Mouse (Mus musculus): ENCODE data around the gene Btrc. TPM values are rescaled to one million over a fixed set of nuclear protein-coding genes. Genes with fewer than 3 reads are reported as not detected.

The Btrc gene
- polyA plus RNA-seq, 1 experiment from 2014 or later = 43.5 TPM

DNA sequence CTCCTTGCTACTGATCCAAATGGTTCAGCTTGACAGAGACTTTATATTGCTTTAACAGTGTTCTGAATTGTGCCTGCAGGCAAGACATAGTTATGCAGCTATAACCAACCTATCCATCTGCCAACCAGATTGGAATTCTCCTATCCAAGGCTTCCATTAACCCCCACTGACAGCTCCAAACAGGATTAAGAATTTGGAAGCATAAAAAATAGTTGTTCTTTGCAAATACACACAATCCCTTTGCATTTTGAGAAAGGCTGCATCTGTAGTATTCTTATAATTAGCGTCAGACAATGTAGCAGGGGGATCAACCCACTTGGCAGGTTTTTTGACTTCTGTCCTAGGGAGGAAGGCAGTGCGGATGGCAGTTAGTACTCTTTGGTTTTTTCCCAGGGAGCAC, 83.7 kb downstream of the Btrc start:
- TF ChIP-seq CTCF (IDR thresholded peaks at IDR 0.05; ENCODE audit: low read depth) = no peak
- ATAC-seq (ENCODE audit: insufficient read depth) (no peak), DNase-seq (no peak)
- no peaks in the 10 kb centered on the region for H3K36me3 ChIP-seq (ENCODE audit: insufficient read depth)
- WGBS = 70% methylated on average over 2 of the region's 2 CpGs
- H3K27me3 ChIP-seq (ENCODE audit: insufficient read depth, low read length) = no peaks in the 10 kb centered on the region
- H3K4me3 ChIP-seq (ENCODE audit: low read depth, low read length) = no peak overlapping the region
- no peak overlapping the region for H3K4me2 ChIP-seq
- H3K9ac ChIP-seq = no peak overlapping the region
- no peaks in the 10 kb centered on the region for H3K9me3 ChIP-seq (ENCODE audit: low read depth, low read length)
- no peak overlapping the region for H3K27ac ChIP-seq (ENCODE audit: low read depth)
- H3K4me1 ChIP-seq (ENCODE audit: insufficient read depth) = no peaks in the 10 kb centered on the region

DNA sequence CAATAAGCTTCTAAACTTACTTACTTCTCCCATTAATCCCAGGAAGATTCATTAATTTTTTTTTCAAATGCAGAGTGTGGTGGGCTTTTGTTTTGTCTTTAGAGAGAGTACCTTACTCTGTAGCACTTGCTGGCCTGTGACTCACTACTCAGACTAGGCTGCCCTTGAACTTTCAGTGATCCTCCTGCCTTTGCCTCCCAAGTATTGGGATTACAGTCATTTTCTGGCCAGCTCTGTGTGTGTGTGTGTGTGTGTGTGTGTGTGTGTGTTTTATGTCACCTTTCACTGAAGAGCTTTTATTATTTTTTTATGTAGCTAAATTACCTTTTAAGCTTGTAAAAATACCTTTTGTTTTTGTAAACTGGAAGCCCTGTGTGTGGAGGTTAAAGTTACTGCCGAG, 84.4 kb downstream of the Btrc start:
- no peak for DNase-seq
- no peak for TF ChIP-seq CTCF (IDR thresholded peaks at IDR 0.05; ENCODE audit: low read depth)
- Histone ChIP-seq H3K27me3 (ENCODE audit: insufficient read depth, low read length) (no peaks in the 10 kb centered on the region), H3K4me3 (ENCODE audit: low read depth, low read length) (no peak overlapping the region), H3K4me1 (ENCODE audit: insufficient read depth) (no peaks in the 10 kb centered on the region), H3K27ac (ENCODE audit: low read depth) (no peak overlapping the region), H3K9me3 (ENCODE audit: low read depth, low read length) (no peaks in the 10 kb centered on the region), H3K36me3 (ENCODE audit: insufficient read depth) (no peaks in the 10 kb centered on the region), H3K4me2 (no peak overlapping the region), H3K9ac (no peak overlapping the region)
- ATAC-seq (ENCODE audit: insufficient read depth) = no peak
- WGBS = 89% methylated on average over 1 of the region's 1 CpGs

DNA sequence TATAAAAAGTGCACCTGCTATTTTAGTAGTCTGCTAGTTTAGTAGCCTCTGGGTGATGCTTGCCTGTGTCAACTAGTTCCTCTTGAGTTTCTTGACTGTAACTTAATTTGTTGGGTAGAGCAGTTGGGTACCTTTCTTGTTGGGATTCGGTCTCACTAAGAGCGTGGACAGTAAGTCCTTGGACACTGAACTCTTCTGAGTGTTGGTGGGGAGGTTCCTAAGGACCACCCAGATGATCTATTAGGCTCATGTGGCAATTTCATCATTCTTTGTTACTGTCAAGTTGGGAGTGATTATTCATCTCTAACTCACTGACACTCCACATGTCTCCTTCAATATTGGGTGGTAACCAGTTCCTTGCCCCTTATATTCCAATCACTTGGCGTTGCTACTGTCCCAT, 90.9 kb downstream of the Btrc start:
- no peak for TF ChIP-seq CTCF (IDR thresholded peaks at IDR 0.05; ENCODE audit: low read depth)
- Histone ChIP-seq H3K27me3 (ENCODE audit: insufficient read depth, low read length) (no peaks in the 10 kb centered on the region), H3K4me2 (no peak overlapping the region), H3K4me3 (ENCODE audit: low read depth, low read length) (no peak overlapping the region), H3K4me1 (ENCODE audit: insufficient read depth) (no peaks in the 10 kb centered on the region), H3K36me3 (ENCODE audit: insufficient read depth) (peaks cover 3% of the 10 kb centered on the region; the same call in 1 of the 2 replicates), H3K9ac (no peak overlapping the region), H3K27ac (ENCODE audit: low read depth) (no peak overlapping the region), H3K9me3 (ENCODE audit: low read depth, low read length) (no peaks in the 10 kb centered on the region)
- ATAC-seq (ENCODE audit: insufficient read depth) = no peak
- WGBS = 93% methylated on average over 3 of the region's 3 CpGs
- no peak for DNase-seq

DNA sequence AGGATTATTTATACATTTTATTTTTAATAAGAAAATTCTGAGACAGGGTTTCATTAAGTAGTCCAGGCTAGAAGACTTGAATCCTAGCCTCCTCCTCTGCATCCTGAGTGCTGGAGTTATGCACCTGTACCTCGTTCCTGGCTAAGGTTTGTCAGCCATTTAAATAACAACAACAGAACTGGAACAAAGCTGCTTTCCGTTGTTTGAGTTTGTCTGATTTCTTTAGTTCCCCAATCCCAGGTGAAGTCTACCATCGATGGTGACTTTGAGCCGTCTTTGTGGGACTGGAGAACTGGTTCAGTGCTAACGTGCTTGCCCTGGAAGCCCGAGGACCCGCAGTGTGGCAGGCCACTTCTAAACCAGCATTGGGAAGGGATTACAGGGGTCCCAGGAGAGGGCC, 93.4 kb downstream of the Btrc start:
- H3K27ac ChIP-seq (ENCODE audit: low read depth) = no peak overlapping the region
- peaks cover 3% of the 10 kb centered on the region; the same call in 1 of the 2 replicates for H3K36me3 ChIP-seq (ENCODE audit: insufficient read depth)
- no peak overlapping the region for H3K4me2 ChIP-seq
- no peak overlapping the region for H3K4me3 ChIP-seq (ENCODE audit: low read depth, low read length)
- H3K4me1 ChIP-seq (ENCODE audit: insufficient read depth) = no peaks in the 10 kb centered on the region
- H3K9ac ChIP-seq = no peak overlapping the region
- ATAC-seq (ENCODE audit: insufficient read depth) (no peak), DNase-seq (no peak)
- H3K9me3 ChIP-seq (ENCODE audit: low read depth, low read length) = no peaks in the 10 kb centered on the region
- no peaks in the 10 kb centered on the region for H3K27me3 ChIP-seq (ENCODE audit: insufficient read depth, low read length)
- no peak for TF ChIP-seq CTCF (IDR thresholded peaks at IDR 0.05; ENCODE audit: low read depth)
- 88% methylated on average over 7 of the region's 7 CpGs for WGBS

DNA sequence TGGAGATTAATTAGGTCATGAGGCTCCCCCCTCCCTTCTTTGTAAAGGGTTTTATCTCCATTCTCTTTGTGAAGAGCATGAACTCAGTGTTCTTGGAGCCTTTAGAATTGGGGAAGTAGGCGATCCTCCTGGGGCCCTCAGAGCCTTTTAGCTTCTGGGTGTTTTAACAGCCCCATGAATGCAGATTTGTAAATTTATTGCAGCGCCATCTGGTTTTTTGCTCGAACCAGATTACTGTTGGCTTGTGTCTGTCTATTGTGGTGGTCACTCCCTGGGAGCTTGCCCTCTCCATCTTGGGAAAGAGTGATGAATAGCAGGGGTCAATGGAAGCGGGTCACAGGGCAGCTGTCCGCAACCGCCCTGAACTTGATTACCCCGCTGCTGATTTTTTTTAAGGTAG, 95.2 kb downstream of the Btrc start:
- Histone ChIP-seq H3K9ac (no peak overlapping the region), H3K27ac (ENCODE audit: low read depth) (no peak overlapping the region), H3K9me3 (ENCODE audit: low read depth, low read length) (no peaks in the 10 kb centered on the region), H3K4me3 (ENCODE audit: low read depth, low read length) (no peak overlapping the region), H3K4me2 (no peak overlapping the region), H3K27me3 (ENCODE audit: insufficient read depth, low read length) (no peaks in the 10 kb centered on the region), H3K36me3 (ENCODE audit: insufficient read depth) (peaks cover 3% of the 10 kb centered on the region; the same call in 1 of the 2 replicates), H3K4me1 (ENCODE audit: insufficient read depth) (no peaks in the 10 kb centered on the region)
- no peak for TF ChIP-seq CTCF (IDR thresholded peaks at IDR 0.05; ENCODE audit: low read depth)
- ATAC-seq (ENCODE audit: insufficient read depth) (no peak), DNase-seq (no peak)
- 55% methylated on average over 7 of the region's 7 CpGs for WGBS

DNA sequence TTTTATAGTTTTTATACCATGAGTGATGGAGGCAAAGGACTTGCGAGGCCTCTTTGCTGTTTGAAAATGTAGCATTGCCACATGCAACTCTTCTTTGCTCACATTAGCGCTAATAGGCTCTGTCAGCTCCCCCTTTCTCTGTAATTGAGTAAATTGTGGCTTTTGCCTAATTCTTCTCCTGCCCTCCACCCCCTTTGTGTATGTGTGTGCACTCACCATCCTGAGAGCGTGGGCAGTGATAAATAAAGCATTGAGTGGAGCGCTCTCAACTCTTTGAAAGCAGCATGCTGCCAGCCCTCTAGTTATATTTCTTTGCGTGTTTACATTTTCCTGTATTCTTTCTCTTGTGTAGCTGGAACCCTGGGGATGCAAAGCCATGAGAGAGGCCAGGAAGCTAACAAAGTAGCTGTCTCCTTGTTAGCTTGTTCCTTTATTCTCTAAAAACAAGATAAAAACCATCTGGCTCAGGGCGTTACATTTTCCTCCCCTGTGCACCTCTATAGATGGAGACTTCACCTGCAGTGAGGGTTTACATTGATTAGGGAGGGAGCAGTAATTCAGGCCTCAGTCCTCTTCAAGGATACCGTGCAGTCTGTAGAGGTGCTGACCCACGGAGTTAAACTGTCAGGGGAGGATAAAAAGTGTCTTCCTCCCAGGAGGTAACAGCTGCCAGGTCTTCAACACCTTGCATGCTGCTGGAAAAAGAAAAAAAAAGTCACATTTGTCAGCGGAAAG, 96.6 kb downstream of the Btrc start:
- no peaks in the 10 kb centered on the region for H3K4me1 ChIP-seq (ENCODE audit: insufficient read depth)
- no peak for DNase-seq
- H3K4me3 ChIP-seq (ENCODE audit: low read depth, low read length) = no peak overlapping the region
- no peak overlapping the region for H3K4me2 ChIP-seq
- no peak overlapping the region for H3K27ac ChIP-seq (ENCODE audit: low read depth)
- ATAC-seq (ENCODE audit: insufficient read depth) = no peak
- no peak for TF ChIP-seq CTCF (IDR thresholded peaks at IDR 0.05; ENCODE audit: low read depth)
- H3K9me3 ChIP-seq (ENCODE audit: low read depth, low read length) = no peaks in the 10 kb centered on the region
- no peak overlapping the region for H3K9ac ChIP-seq
- H3K27me3 ChIP-seq (ENCODE audit: insufficient read depth, low read length) = no peaks in the 10 kb centered on the region
- 53% methylated on average over 9 of the region's 9 CpGs for WGBS
- H3K36me3 ChIP-seq (ENCODE audit: insufficient read depth) = peaks cover 3% of the 10 kb centered on the region; the same call in 1 of the 2 replicates

DNA sequence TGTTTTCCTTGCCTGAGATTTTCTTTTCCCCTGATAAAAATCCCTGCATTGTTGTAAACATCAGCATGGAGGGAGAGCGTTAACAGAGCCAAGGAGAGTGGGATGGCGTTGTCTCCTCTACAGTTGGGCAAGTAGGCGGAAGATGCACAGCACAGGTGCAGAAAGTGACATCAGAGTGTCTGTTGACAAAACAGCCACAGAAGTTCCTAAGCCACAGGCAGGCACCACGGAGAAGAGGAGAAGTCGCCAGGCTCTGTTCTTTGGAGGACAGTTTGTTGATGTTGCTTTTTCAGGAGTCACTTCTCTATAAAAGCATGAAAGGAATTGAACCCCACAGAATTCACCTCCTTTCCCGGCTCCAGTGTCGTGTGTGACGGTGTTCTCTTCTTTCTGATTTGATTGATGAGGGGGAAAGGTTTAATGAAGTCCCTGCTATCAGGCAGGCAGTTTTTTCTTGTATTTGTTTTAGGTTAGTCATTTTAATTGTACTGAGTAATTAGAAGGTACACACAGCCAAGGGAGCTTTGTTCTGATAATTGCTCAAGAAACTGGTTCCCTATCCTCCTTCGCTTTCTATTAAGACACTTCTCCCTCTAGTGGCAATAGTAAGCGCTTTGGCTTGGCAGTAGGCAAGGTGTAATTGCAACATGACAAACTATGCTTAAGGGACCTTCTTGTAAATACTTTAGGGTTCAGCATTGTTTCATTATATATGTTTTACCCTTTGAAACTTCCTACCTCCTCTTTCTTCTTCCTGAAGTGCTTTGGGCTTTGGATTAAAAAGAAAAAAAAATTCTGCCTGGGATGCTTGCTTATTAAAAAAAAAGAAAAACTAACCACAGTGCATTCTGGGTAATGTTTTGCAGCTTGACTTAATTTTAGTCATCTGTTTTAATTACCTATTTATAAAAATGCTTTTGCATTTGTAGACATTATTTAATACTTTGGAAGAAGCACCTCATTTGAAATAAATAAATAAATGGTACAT, 97.5 kb downstream of the Btrc start:
- peak; percentile 70 for DNase-seq
- WGBS = 45% methylated on average over 10 of the region's 10 CpGs
- Histone ChIP-seq H3K27ac (ENCODE audit: low read depth) (no peak overlapping the region), H3K9me3 (ENCODE audit: low read depth, low read length) (no peaks in the 10 kb centered on the region), H3K4me3 (ENCODE audit: low read depth, low read length) (no peak overlapping the region), H3K36me3 (ENCODE audit: insufficient read depth) (peaks cover 3% of the 10 kb centered on the region; the same call in 1 of the 2 replicates), H3K4me1 (ENCODE audit: insufficient read depth) (no peaks in the 10 kb centered on the region), H3K27me3 (ENCODE audit: insufficient read depth, low read length) (no peaks in the 10 kb centered on the region), H3K9ac (no peak overlapping the region), H3K4me2 (no peak overlapping the region)
- peak; percentile 63 for TF ChIP-seq CTCF (IDR thresholded peaks at IDR 0.05; ENCODE audit: low read depth)
- no peak for ATAC-seq (ENCODE audit: insufficient read depth)

Data from lung, embryonic 14.5 days (tissue).